8 mouse cellular contexts compared by ENCODE assay signal in the genomic region with DNA sequence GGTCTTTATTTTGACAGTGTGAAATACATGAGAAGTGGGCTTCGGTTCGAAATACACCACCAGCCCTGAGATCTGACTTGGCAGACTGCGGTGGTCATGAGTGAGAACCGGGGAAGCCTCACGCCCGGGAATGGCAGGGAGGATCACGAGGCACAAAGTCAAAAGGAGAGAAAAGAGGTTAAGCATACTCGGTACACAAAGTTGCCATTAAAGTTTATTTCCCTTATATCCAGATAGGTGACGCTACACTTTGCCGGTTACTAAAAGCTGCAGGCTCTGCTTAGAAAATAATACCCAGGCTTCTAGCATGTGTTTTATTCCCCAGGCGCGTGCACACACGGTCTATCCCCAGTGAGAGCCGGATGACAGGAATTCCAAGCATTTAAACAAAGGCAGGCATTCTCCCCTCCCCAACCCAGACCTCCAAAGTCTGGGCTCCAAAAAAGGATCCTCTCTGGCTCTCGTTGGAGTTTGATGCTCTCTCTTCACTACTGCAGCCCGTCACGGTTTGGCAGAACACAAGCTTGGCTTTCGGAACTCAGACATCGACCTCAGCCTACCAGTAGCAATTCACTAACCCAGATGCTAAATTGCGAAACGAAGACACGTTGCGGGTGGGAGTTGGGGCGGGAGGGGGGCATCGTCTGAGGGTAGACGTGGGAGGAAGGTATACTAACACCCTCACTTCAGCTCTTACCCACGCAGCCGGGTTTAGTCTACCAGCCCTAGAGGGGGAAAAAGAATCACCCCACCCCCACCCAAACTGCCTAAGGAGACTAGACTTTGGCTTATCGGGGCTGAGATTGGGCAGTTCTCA. TPM values are rescaled to one million over a fixed set of nuclear protein-coding genes. Genes with fewer than 3 reads are reported as not detected.
DNase-seq lines count a peak whose midpoint lies in the region; ATAC-seq lines count a peak whose summit lies in the region.

No protein-coding gene starts in this region.

- H3K4me1 ChIP-seq in megakaryocyte, embryonic 14.5 days, result peaks cover 35% of the 10 kb centered on the region
- peaks cover 20% of the 10 kb centered on the region for H3K4me1 ChIP-seq in embryonic facial prominence, embryonic 13.5 days
- H3K4me1 ChIP-seq in heart, embryonic 13.5 days, result no peaks in the 10 kb centered on the region
- H3K4me1 ChIP-seq in liver, embryonic 13.5 days (replicated peaks), result peaks cover 66% of the 10 kb centered on the region
- 0 out of 2 replicates have a peak, but pooled peaks cover 13% of the 10 kb centered on the region for H3K4me1 ChIP-seq in neural tube, embryonic 15.5 days

- under 1% methylated on average over 29 of the region's 29 CpGs for WGBS in embryonic facial prominence, embryonic 13.5 days
- under 1% methylated on average over 29 of the region's 29 CpGs for WGBS in heart, embryonic 13.5 days
- WGBS in liver, embryonic 13.5 days (ENCODE audit: insufficient replicate concordance), result under 1% methylated on average over 29 of the region's 29 CpGs
- under 1% methylated on average over 29 of the region's 29 CpGs for WGBS in neural tube, embryonic 15.5 days

- H3K4me3 ChIP-seq in megakaryocyte, embryonic 14.5 days (replicated peaks), result peak overlapping the region; percentile 100
- H3K4me3 ChIP-seq in embryonic facial prominence, embryonic 13.5 days, result peak overlapping the region; percentile 69
- peak overlapping the region; percentile 88 for H3K4me3 ChIP-seq in heart, embryonic 13.5 days
- H3K4me3 ChIP-seq in liver, embryonic 13.5 days (replicated peaks), result peak overlapping the region; percentile 67
- peak overlapping the region; percentile 77 for H3K4me3 ChIP-seq in neural tube, embryonic 15.5 days (replicated peaks)

- H3K27ac ChIP-seq in embryonic facial prominence, embryonic 13.5 days, result peak overlapping the region; percentile 96
- peak overlapping the region; percentile 99 for H3K27ac ChIP-seq in heart, embryonic 13.5 days (replicated peaks)
- H3K27ac ChIP-seq in liver, embryonic 13.5 days, result peak overlapping the region; percentile 29; the same call in 1 of the 2 replicates
- H3K27ac ChIP-seq in neural tube, embryonic 15.5 days (replicated peaks), result peak overlapping the region; percentile 96

- H3K4me2 ChIP-seq in embryonic facial prominence, embryonic 13.5 days, result peak overlapping the region; percentile 91
- peak overlapping the region; percentile 94 for H3K4me2 ChIP-seq in heart, embryonic 13.5 days
- H3K4me2 ChIP-seq in liver, embryonic 13.5 days, result peak overlapping the region; percentile 96
- peak overlapping the region; percentile 93 for H3K4me2 ChIP-seq in neural tube, embryonic 15.5 days

- no peaks in the 10 kb centered on the region for H3K27me3 ChIP-seq in megakaryocyte, embryonic 14.5 days (replicated peaks)
- H3K27me3 ChIP-seq in embryonic facial prominence, embryonic 13.5 days, result peaks cover 9% of the 10 kb centered on the region
- peaks cover 21% of the 10 kb centered on the region for H3K27me3 ChIP-seq in heart, embryonic 13.5 days (replicated peaks)
- H3K27me3 ChIP-seq in liver, embryonic 13.5 days, result peaks cover 68% of the 10 kb centered on the region
- no peaks in the 10 kb centered on the region for H3K27me3 ChIP-seq in neural tube, embryonic 15.5 days (replicated peaks)

- no peak for ATAC-seq in megakaryocyte, adult 5-6 weeks (ENCODE audit: poor library complexity, severe bottlenecking)
- no peak for ATAC-seq in embryonic facial prominence, embryonic 13.5 days (ENCODE audit: insufficient number of reproducible peaks, insufficient read depth, low FRiP score, low TSS enrichment, low read depth)
- 0 out of 2 replicates have a peak, but pooled peaks have one; percentile 2 for ATAC-seq in heart, embryonic 13.5 days (ENCODE audit: extremely low read depth, insufficient number of reproducible peaks, low FRiP score, low TSS enrichment)
- no peak for ATAC-seq in liver, embryonic 13.5 days (ENCODE audit: low read depth)
- no peak for ATAC-seq in neural tube, embryonic 15.5 days (ENCODE audit: low FRiP score)

- DNase-seq in kidney, postnatal 14 days, result peak; percentile 19
- DNase-seq in liver, embryonic 13.5 days, result peak; percentile 9
- peak; percentile 53 for DNase-seq in yolk sac, embryonic 10.5 days (ENCODE audit: low spot score)

- peaks cover 18% of the 10 kb centered on the region for H3K36me3 ChIP-seq in megakaryocyte, embryonic 14.5 days (replicated peaks; ENCODE audit: low read length)
- no peaks in the 10 kb centered on the region for H3K36me3 ChIP-seq in embryonic facial prominence, embryonic 13.5 days
- H3K36me3 ChIP-seq in heart, embryonic 13.5 days, result peaks cover 14% of the 10 kb centered on the region
- no peaks in the 10 kb centered on the region for H3K36me3 ChIP-seq in liver, embryonic 13.5 days
- H3K36me3 ChIP-seq in neural tube, embryonic 15.5 days, result no peaks in the 10 kb centered on the region

- peak overlapping the region; percentile 77 for H3K9ac ChIP-seq in embryonic facial prominence, embryonic 13.5 days
- H3K9ac ChIP-seq in heart, embryonic 13.5 days, result peak overlapping the region; percentile 96
- H3K9ac ChIP-seq in liver, embryonic 13.5 days, result peak overlapping the region; percentile 72
- peak overlapping the region; percentile 77 for H3K9ac ChIP-seq in neural tube, embryonic 15.5 days (replicated peaks)

- no peaks in the 10 kb centered on the region for H3K9me3 ChIP-seq in megakaryocyte, embryonic 14.5 days
- H3K9me3 ChIP-seq in embryonic facial prominence, embryonic 13.5 days, result no peaks in the 10 kb centered on the region
- no peaks in the 10 kb centered on the region for H3K9me3 ChIP-seq in heart, embryonic 13.5 days
- no peaks in the 10 kb centered on the region for H3K9me3 ChIP-seq in liver, embryonic 13.5 days (replicated peaks)
- H3K9me3 ChIP-seq in neural tube, embryonic 15.5 days (replicated peaks), result no peaks in the 10 kb centered on the region

RNA-seq across cellular contexts. Expression of a gene that starts 1.1 kb away (rescaled TPM):
- 4.7 and 4.8 TPM in 2 replicates for polyA plus RNA-seq in megakaryocyte, embryonic 14.5 days (2012; ENCODE audit: insufficient read depth, low replicate concordance)
- total RNA-seq in megakaryocyte, adult 5-6 weeks (2015), result 0.16 and 1.1 TPM in 2 replicates
- 0.26 TPM in 1 of 2 replicates, not detected in the other for total RNA-seq in megakaryocyte, adult 5-6 weeks (2017)
- polyA plus RNA-seq in embryonic facial prominence, embryonic 13.5 days (2015; fragmentation: Nextera tagmentation; extraction: Ambion mirVana), result 14.3 and 14.7 TPM in 2 replicates
- 16.0 and 16.5 TPM in 2 replicates for polyA plus RNA-seq in heart, embryonic 13.5 days (2015; fragmentation: Nextera tagmentation; extraction: Ambion mirVana)
- polyA plus RNA-seq in liver, embryonic 13.5 days (2015; fragmentation: Nextera tagmentation; extraction: Ambion mirVana), result 0.75 and 0.76 TPM in 2 replicates
- 24.1 and 29.0 TPM in 2 replicates for polyA plus RNA-seq in neural tube, embryonic 15.5 days (2015; fragmentation: Nextera tagmentation; extraction: Ambion mirVana)

Comparison
In these comparisons a context has a peak if more than half of its experiments do, and no peak if none do; other contexts are left out.
1. H3K27ac ChIP-seq: peak in every context shown above with its lines; median percentile 99 in heart, embryonic 13.5 days; 96 in embryonic facial prominence, embryonic 13.5 days; 96 in neural tube, embryonic 15.5 days; 29 in liver, embryonic 13.5 days.